Mouse (Mus musculus): ENCODE measurements around the gene Arhgap21. TPM values are rescaled to one million over a fixed set of nuclear protein-coding genes. Genes with fewer than 3 reads are reported as not detected.
A peak's percentile ranks its signal among the peaks of the same experiment; 100 is the strongest.

Arhgap21 gene
- polyA plus RNA-seq (2021) = 42.9 TPM

DNA sequence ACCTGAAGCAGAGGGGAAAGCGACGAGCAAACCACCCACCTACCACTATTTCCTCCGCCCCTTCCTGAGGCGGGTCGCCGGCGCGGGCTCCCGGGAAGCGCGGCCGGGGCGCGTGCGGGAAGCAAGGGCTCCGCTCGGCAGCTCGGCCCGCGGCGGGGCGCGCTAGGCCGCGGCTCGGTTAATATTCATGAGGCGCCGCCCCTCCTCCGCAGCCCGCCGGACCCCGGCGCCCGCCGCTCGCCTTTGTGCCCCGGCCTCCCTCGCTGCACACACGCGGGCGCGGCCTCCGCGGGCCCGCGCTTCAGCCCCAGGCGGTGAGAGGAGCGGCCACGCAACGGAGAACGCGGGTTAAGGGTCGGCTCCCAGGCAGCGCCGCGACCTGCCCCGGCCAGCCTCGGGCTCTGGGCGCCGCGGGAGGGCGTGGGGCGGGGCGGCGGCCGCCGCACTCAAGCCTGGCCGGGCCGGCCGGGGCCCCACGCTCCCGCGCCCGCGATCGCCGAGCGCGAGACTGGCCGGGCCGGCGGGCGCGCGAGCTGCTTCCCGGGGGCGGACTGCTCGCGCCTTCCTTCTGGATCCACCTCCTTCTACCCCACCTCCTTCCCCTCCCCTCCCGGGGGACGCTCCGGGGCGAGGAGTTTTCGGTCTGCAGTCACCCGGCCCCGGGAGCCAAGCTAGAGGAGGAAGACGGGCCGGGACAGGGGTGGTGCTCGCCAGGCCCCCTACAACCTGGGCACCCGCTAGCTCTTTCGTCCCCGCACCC lies at the start of gene Arhgap21:
Gene Arhgap21 (minus strand): TSS at position 441 of the 760 bp plus-strand sequence.
- CTCF ChIA-PET = interaction anchor here (0.9 to 3.3 kb wide), 5 partner anchors 19 to 220 kb away, joined by 3 to 21 read pairs (median 3); no protein-coding TSS in a partner anchor

GRCm38 (mm10) chr2:21016589-21016988 lies 47.9 kb upstream of the Arhgap21 start:
- no peak for ATAC-seq
- in situ Hi-C loops (cut with MboI; ENCODE audit: low pct_unique_long_range_greater_than_20kb) = no loop called here
- no peak for TF ChIP-seq CTCF (IDR thresholded peaks at IDR 0.05)

More for the DNA sequence above, at the start of gene Arhgap21:
- H3K27me3 ChIP-seq = no peaks in the 10 kb centered on the region
- in situ Hi-C loops (cut with MboI; ENCODE audit: low pct_unique_long_range_greater_than_20kb) = loop anchor here (5.0 kb wide), 1 partner anchor 61 kb away; no protein-coding TSS in a partner anchor
- ATAC-seq = peak; percentile 68
- POLR2A ChIA-PET = interaction anchor here (0.5 to 1.6 kb wide), 9 partner anchors 15 to 229 kb away, joined by 3 to 4 read pairs (median 4); no protein-coding TSS in a partner anchor
- TF ChIP-seq CTCF (IDR thresholded peaks at IDR 0.05) = no peak
- no peak for DNase-seq (ENCODE audit: low read depth, low spot score)

GRCm38 (mm10) chr2:21010806-21011397 lies 42.2 kb upstream of the Arhgap21 start:
- ATAC-seq (no peak), DNase-seq (ENCODE audit: low read depth, low spot score) (no peak)
- in situ Hi-C loops (cut with MboI; ENCODE audit: low pct_unique_long_range_greater_than_20kb) = no loop called here
- ChIA-PET POLR2A (interaction anchor here (2.3 kb wide), 1 partner anchor 19 kb away, joined by 6 read pairs; no protein-coding TSS in a partner anchor), CTCF (interaction anchor here (1.5 kb wide), 1 partner anchor 12 kb away, joined by 3 read pairs; no protein-coding TSS in a partner anchor)
- TF ChIP-seq CTCF (IDR thresholded peaks at IDR 0.05) = no peak
- no peaks in the 10 kb centered on the region for H3K27me3 ChIP-seq

More at GRCm38 (mm10) chr2:21016589-21016988, 47.9 kb upstream of the Arhgap21 start:
- ChIA-PET POLR2A (no interaction called here), CTCF (interaction anchor here (1.2 to 1.6 kb wide), 2 partner anchors 8 to 9 kb away, joined by 3 to 5 read pairs; no protein-coding TSS in a partner anchor)
- no peak for DNase-seq (ENCODE audit: low read depth, low spot score)
- no peaks in the 10 kb centered on the region for H3K27me3 ChIP-seq

DNA sequence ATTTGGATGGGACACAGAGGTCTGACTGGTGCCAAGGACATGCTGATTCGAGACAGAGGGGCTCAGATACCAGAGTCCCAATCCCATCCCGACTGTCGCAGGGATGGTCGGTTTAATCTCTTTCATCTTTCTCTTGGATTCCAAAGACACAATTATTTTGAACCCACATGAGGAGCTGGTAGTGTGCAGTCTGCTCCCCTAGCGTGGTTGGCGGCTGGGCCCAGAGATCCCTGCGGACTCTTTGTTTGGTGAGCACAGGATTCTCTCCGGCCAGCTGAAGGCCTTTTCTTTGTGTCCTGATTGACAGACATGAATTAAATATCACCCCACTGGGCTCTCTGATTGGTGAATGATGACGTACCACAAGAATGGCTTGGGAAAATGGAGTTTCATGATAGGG lies 41.5 kb upstream of the Arhgap21 start:
- no peak for DNase-seq (ENCODE audit: low read depth, low spot score)
- in situ Hi-C loops (cut with MboI; ENCODE audit: low pct_unique_long_range_greater_than_20kb) = no loop called here
- POLR2A ChIA-PET = interaction anchor here (2.3 kb wide), 1 partner anchor 20 kb away, joined by 6 read pairs; no protein-coding TSS in a partner anchor
- no peak for TF ChIP-seq CTCF (IDR thresholded peaks at IDR 0.05)
- CTCF ChIA-PET = no interaction called here
- no peak for ATAC-seq
- no peaks in the 10 kb centered on the region for H3K27me3 ChIP-seq

- CTCF ChIA-PET = no interaction called here
- in situ Hi-C loops (cut with MboI; ENCODE audit: low pct_unique_long_range_greater_than_20kb) = no loop called here
Measured at GRCm38 (mm10) chr2:21009258-21010140, 40.8 kb upstream of the Arhgap21 start.

GRCm38 (mm10) chr2:21002538-21002937 lies 33.9 kb upstream of the Arhgap21 start:
- DNase-seq (ENCODE audit: low read depth, low spot score) (no peak), ATAC-seq (no peak)

More at GRCm38 (mm10) chr2:21009258-21010140, 40.8 kb upstream of the Arhgap21 start:
- no peak for DNase-seq (ENCODE audit: low read depth, low spot score)
- POLR2A ChIA-PET = interaction anchor here (2.3 kb wide), 1 partner anchor 20 kb away, joined by 6 read pairs; no protein-coding TSS in a partner anchor
- ATAC-seq = no peak
- no peaks in the 10 kb centered on the region for H3K27me3 ChIP-seq
- no peak for TF ChIP-seq CTCF (IDR thresholded peaks at IDR 0.05)

DNA sequence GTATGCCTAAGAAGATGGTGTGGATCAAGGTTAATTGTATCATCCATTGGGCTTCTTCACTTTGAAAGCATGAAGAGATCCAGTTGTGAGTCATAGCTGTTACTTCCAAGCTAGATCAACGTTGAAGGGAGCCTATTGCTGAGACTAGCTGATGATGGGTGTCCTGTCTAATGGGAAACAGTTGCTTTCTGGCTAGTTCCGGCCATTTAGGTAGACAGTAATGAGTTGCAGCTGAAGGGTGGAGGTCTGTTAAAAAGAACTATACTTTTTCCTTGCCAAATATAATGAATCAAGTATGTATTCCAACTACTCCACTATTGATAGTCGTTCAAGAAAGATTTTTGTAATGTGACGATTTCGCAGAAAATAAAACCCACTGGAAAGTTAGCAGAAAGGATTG lies 32.5 kb upstream of the Arhgap21 start:
- in situ Hi-C loops (cut with MboI; ENCODE audit: low pct_unique_long_range_greater_than_20kb) = no loop called here
- H3K27me3 ChIP-seq = no peaks in the 10 kb centered on the region
- ATAC-seq (no peak), DNase-seq (ENCODE audit: low read depth, low spot score) (no peak)
- CTCF ChIA-PET = no interaction called here
- TF ChIP-seq CTCF (IDR thresholded peaks at IDR 0.05) = no peak
- POLR2A ChIA-PET = no interaction called here

More at GRCm38 (mm10) chr2:21002538-21002937, 33.9 kb upstream of the Arhgap21 start:
- in situ Hi-C loops (cut with MboI; ENCODE audit: low pct_unique_long_range_greater_than_20kb) = no loop called here
- ChIA-PET POLR2A (no interaction called here), CTCF (interaction anchor here (1.3 kb wide), 1 partner anchor 9 kb away, joined by 3 read pairs; no protein-coding TSS in a partner anchor)
- no peaks in the 10 kb centered on the region for H3K27me3 ChIP-seq
- no peak for TF ChIP-seq CTCF (IDR thresholded peaks at IDR 0.05)

DNA sequence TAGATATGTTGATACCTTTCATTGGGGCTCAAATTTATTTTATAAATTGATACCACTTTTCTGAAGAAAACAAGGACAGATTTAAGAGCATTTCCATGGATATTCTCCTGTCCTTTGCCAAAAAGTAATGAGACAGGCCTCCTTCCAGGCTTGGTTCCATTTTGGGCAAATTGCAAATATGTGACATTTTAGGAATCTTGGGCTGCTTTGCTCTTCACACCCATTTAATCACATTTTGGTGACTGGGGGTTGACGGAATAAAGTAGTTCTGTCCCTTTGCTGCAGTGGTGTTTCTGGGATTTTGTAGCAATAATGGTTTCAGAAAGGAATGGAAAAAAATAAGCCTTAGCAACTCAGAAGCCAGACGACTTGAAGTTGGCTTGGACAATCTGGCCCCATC lies 26.9 kb upstream of the Arhgap21 start:
- no peaks in the 10 kb centered on the region for H3K27me3 ChIP-seq
- no peak for TF ChIP-seq CTCF (IDR thresholded peaks at IDR 0.05)
- POLR2A ChIA-PET = no interaction called here
- no peak for ATAC-seq
- CTCF ChIA-PET = no interaction called here
- in situ Hi-C loops (cut with MboI; ENCODE audit: low pct_unique_long_range_greater_than_20kb) = no loop called here
- no peak for DNase-seq (ENCODE audit: low read depth, low spot score)

DNA sequence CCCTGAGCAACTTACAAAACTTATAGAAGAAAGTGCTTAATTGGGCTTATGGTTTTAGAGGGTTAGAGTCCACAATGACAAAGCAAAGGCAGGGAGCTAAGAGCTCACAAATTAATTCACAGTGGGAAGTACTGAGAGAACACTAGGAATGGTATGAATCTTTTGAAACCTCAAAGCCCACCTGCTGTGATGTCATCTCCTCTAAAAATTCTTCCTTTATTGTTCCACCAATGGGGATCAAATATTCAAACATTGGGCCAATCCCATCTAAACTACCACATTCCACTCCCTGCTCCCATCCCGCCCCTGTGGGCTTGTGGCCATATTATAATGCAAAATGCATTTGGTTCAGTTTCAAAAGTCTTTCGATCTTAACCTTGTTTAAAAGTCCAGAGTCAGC lies 22.8 kb upstream of the Arhgap21 start:
- ChIA-PET CTCF (no interaction called here), POLR2A (interaction anchor here (0.9 kb wide), 1 partner anchor 23 kb away, joined by 3 read pairs; the partner anchor contains the start of gene Arhgap21)
- in situ Hi-C loops (cut with MboI; ENCODE audit: low pct_unique_long_range_greater_than_20kb) = no loop called here
- no peaks in the 10 kb centered on the region for H3K27me3 ChIP-seq
- TF ChIP-seq CTCF (IDR thresholded peaks at IDR 0.05) = no peak
- ATAC-seq (no peak), DNase-seq (ENCODE audit: low read depth, low spot score) (no peak)

- CTCF ChIA-PET = no interaction called here
- no peak for TF ChIP-seq CTCF (IDR thresholded peaks at IDR 0.05)
- ATAC-seq = no peak
- H3K27me3 ChIP-seq = no peaks in the 10 kb centered on the region
- POLR2A ChIA-PET = no interaction called here
- in situ Hi-C loops (cut with MboI; ENCODE audit: low pct_unique_long_range_greater_than_20kb) = no loop called here
- DNase-seq (ENCODE audit: low read depth, low spot score) = no peak
Measured at GRCm38 (mm10) chr2:20990907-20991306, 22.2 kb upstream of the Arhgap21 start.

All from Patski (cell line).